In genomic region chr9:105520776-105521552, GRCm38 (mm10) we compare ENCODE assay signal across 8 mouse cellular contexts. TPM values are rescaled to one million over a fixed set of nuclear protein-coding genes. Genes with fewer than 3 reads are reported as not detected.
A peak's percentile ranks its signal among the peaks of the same experiment; 100 is the strongest.
DNase-seq lines count a peak whose midpoint lies in the region.

No protein-coding gene starts in this region.

- DNase-seq in ovary, adult 18-20 months (ENCODE audit: low spot score) = peak; percentile 59
- no peak for DNase-seq in ovary, postnatal 14 days (ENCODE audit: low spot score)
- peak; percentile 21 for DNase-seq in gastrocnemius, postnatal 14 days
- DNase-seq in kidney, adult 9 months = peak; percentile 18
- peak; percentile 62 for DNase-seq in lung, postnatal 36 days
- no peak for DNase-seq in retina, postnatal 1 day
- no peak for DNase-seq in thymus, postnatal 0 days (ENCODE audit: low spot score)
- DNase-seq in right cerebral cortex, postnatal 36 days (ENCODE audit: low spot score in 2 of 2) = no peak

- intact Hi-C loops in gastrocnemius, postnatal 14 days (cut with DNase I; ENCODE audit: low total_unique reads) = no loop called here

RNA-seq across cellular contexts. Expression of gene Atp2c1, which starts 6.2 kb away (rescaled TPM):
- 10 to 100 TPM; 28.5 to 29.0 TPM for total RNA-seq in gastrocnemius, postnatal 14 days (2021)
- polyA plus RNA-seq in thymus, postnatal 0 days (2015; fragmentation: Nextera tagmentation; extraction: Ambion mirVana) = 28.8 and 37.7 TPM in 2 replicates

Comparison
In these comparisons a context has a peak if more than half of its experiments do, and no peak if none do; other contexts are left out.
1. DNase-seq: peak in ovary, adult 18-20 months (single experiment), gastrocnemius, postnatal 14 days (single experiment), kidney, adult 9 months (single experiment) and lung, postnatal 36 days (single experiment); none in ovary, postnatal 14 days (single experiment), retina, postnatal 1 day (single experiment), thymus, postnatal 0 days (single experiment) and right cerebral cortex, postnatal 36 days (0 of 2).